Mouse (Mus musculus): Measurements from ENCODE around the gene Akr1a1. TPM values are rescaled to one million over a fixed set of nuclear protein-coding genes. Genes with fewer than 3 reads are reported as not detected.

Akr1a1 gene
- total RNA-seq, 1 experiment, result 262 TPM

GRCm38 (mm10) chr4:116692146-116692545, 40.7 kb upstream of the Akr1a1 start:
- H3K36me3 ChIP-seq (ENCODE audit: control insufficient read depth, insufficient read depth, low read length, poor library complexity, severe bottlenecking), result peaks cover 69% of the 10 kb centered on the region
- peaks cover 2 to 3% of the 10 kb centered on the region in 2 experiments; a peak in 1 of 4 replicates for H3K4me1 ChIP-seq (ENCODE audit: control insufficient read depth in 2 of 2, insufficient read depth in 2 of 2, low read length in 2 of 2, poor library complexity in 1 of 2)
- in situ Hi-C loops (cut with MboI; ENCODE audit: low sequenced_read_pairs in 2 of 2, unreplicated experiment in 2 of 2), result no loop called here
- no peak overlapping the region for H3K4me3 ChIP-seq (ENCODE audit: insufficient read depth in 1 of 2, low read depth in 1 of 2, low read length in 2 of 2, poor library complexity in 1 of 2, severe bottlenecking in 1 of 2)
- no peak overlapping the region for H3K9ac ChIP-seq (ENCODE audit: insufficient read depth, low read depth, low read length, poor library complexity, severe bottlenecking)
- DNase-seq (ENCODE audit: low read depth, low spot score), result no peak
- H3K27ac ChIP-seq (ENCODE audit: insufficient read depth, low read depth, low read length, poor library complexity, severe bottlenecking), result no peak overlapping the region
- no peaks in the 10 kb centered on the region for H3K9me3 ChIP-seq (ENCODE audit: control insufficient read depth, insufficient read depth, low read depth, low read length)
- no peak for TF ChIP-seq ZC3H11A (IDR thresholded peaks at IDR 0.05; ENCODE audit: borderline replicate concordance, low read depth, low read length)
- TF ChIP-seq ZNF384 (IDR thresholded peaks at IDR 0.05; ENCODE audit: low read depth, low read length), result no peak
- no peak for TF ChIP-seq HCFC1 (IDR thresholded peaks at IDR 0.05; ENCODE audit: borderline replicate concordance, insufficient read depth, low read length)
- no peak for TF ChIP-seq CHD2 (IDR thresholded peaks at IDR 0.05; ENCODE audit: low read depth, low read length)
- TF ChIP-seq MAFK (IDR thresholded peaks at IDR 0.05; ENCODE audit: insufficient read depth, low read depth, low read length), result no peak

- Histone ChIP-seq H3K4me3 (ENCODE audit: insufficient read depth in 1 of 2, low read depth in 1 of 2, low read length in 2 of 2, poor library complexity in 1 of 2, severe bottlenecking in 1 of 2) (peak overlapping the region in 1 of 2 experiments; percentile 42; a peak in 1 of 4 replicates), H3K9ac (ENCODE audit: insufficient read depth, low read depth, low read length, poor library complexity, severe bottlenecking) (no peak overlapping the region), H3K27ac (ENCODE audit: insufficient read depth, low read depth, low read length, poor library complexity, severe bottlenecking) (no peak overlapping the region), H3K4me1 (ENCODE audit: control insufficient read depth in 2 of 2, insufficient read depth in 2 of 2, low read length in 2 of 2, poor library complexity in 1 of 2) (peaks cover 2 to 3% of the 10 kb centered on the region in 2 experiments; a peak in 2 of 4 replicates), H3K36me3 (ENCODE audit: control insufficient read depth, insufficient read depth, low read length, poor library complexity, severe bottlenecking) (peaks cover 58% of the 10 kb centered on the region), H3K9me3 (ENCODE audit: control insufficient read depth, insufficient read depth, low read depth, low read length) (no peaks in the 10 kb centered on the region)
- DNase-seq (ENCODE audit: low read depth, low spot score), result no peak
- TF ChIP-seq MAFK (IDR thresholded peaks at IDR 0.05; ENCODE audit: insufficient read depth, low read depth, low read length) (no peak), ZC3H11A (IDR thresholded peaks at IDR 0.05; ENCODE audit: borderline replicate concordance, low read depth, low read length) (no peak), HCFC1 (IDR thresholded peaks at IDR 0.05; ENCODE audit: borderline replicate concordance, insufficient read depth, low read length) (no peak), ZNF384 (IDR thresholded peaks at IDR 0.05; ENCODE audit: low read depth, low read length) (no peak), CHD2 (IDR thresholded peaks at IDR 0.05; ENCODE audit: low read depth, low read length) (no peak)
- in situ Hi-C loops (cut with MboI; ENCODE audit: low sequenced_read_pairs in 2 of 2, unreplicated experiment in 2 of 2), result no loop called here
Measured at GRCm38 (mm10) chr4:116689309-116689876, 37.9 kb upstream of the Akr1a1 start.

- Histone ChIP-seq H3K36me3 (ENCODE audit: control insufficient read depth, insufficient read depth, low read length, poor library complexity, severe bottlenecking) (peaks cover 39% of the 10 kb centered on the region), H3K9ac (ENCODE audit: insufficient read depth, low read depth, low read length, poor library complexity, severe bottlenecking) (peak overlapping the region; percentile 99; the same call in 1 of the 2 replicates), H3K4me3 (ENCODE audit: insufficient read depth in 1 of 2, low read depth in 1 of 2, low read length in 2 of 2, poor library complexity in 1 of 2, severe bottlenecking in 1 of 2) (peak overlapping the region; percentile 74 to 96), H3K4me1 (ENCODE audit: control insufficient read depth in 2 of 2, insufficient read depth in 2 of 2, low read length in 2 of 2, poor library complexity in 1 of 2) (peaks cover 3 to 6% of the 10 kb centered on the region in 2 experiments; a peak in 3 of 4 replicates), H3K9me3 (ENCODE audit: control insufficient read depth, insufficient read depth, low read depth, low read length) (no peaks in the 10 kb centered on the region), H3K27ac (ENCODE audit: insufficient read depth, low read depth, low read length, poor library complexity, severe bottlenecking) (no peak overlapping the region)
- TF ChIP-seq ZNF384 (IDR thresholded peaks at IDR 0.05; ENCODE audit: low read depth, low read length) (no peak), ZC3H11A (IDR thresholded peaks at IDR 0.05; ENCODE audit: borderline replicate concordance, low read depth, low read length) (no peak), HCFC1 (IDR thresholded peaks at IDR 0.05; ENCODE audit: borderline replicate concordance, insufficient read depth, low read length) (no peak), CHD2 (IDR thresholded peaks at IDR 0.05; ENCODE audit: low read depth, low read length) (no peak), MAFK (IDR thresholded peaks at IDR 0.05; ENCODE audit: insufficient read depth, low read depth, low read length) (no peak)
- no peak for DNase-seq (ENCODE audit: low read depth, low spot score)
- in situ Hi-C loops (cut with MboI; ENCODE audit: low sequenced_read_pairs in 2 of 2, unreplicated experiment in 2 of 2), result no loop called here
Measured at GRCm38 (mm10) chr4:116687041-116687440, 35.6 kb upstream of the Akr1a1 start.

GRCm38 (mm10) chr4:116685402-116686061, 34.1 kb upstream of the Akr1a1 start, which contains the start of gene Prdx1:
Gene Prdx1, plus strand, starts transcription at chr4:116685544.
- in situ Hi-C loops (cut with MboI; ENCODE audit: low sequenced_read_pairs in 2 of 2, unreplicated experiment in 2 of 2), result no loop called here
- Histone ChIP-seq H3K4me3 (ENCODE audit: insufficient read depth in 1 of 2, low read depth in 1 of 2, low read length in 2 of 2, poor library complexity in 1 of 2, severe bottlenecking in 1 of 2) (peak within 1 kb of the TSS; percentile 74 to 96), H3K4me1 (ENCODE audit: control insufficient read depth in 2 of 2, insufficient read depth in 2 of 2, low read length in 2 of 2, poor library complexity in 1 of 2) (peaks cover 3 to 5% of the 10 kb centered on the region in 2 experiments; a peak in 3 of 4 replicates), H3K9ac (ENCODE audit: insufficient read depth, low read depth, low read length, poor library complexity, severe bottlenecking) (peak within 1 kb of the TSS; percentile 99), H3K36me3 (ENCODE audit: control insufficient read depth, insufficient read depth, low read length, poor library complexity, severe bottlenecking) (peaks cover 28% of the 10 kb centered on the region), H3K9me3 (ENCODE audit: control insufficient read depth, insufficient read depth, low read depth, low read length) (no peaks in the 10 kb centered on the region), H3K27ac (ENCODE audit: insufficient read depth, low read depth, low read length, poor library complexity, severe bottlenecking) (peak within 1 kb of the TSS; percentile 99)
- TF ChIP-seq ZNF384 (IDR thresholded peaks at IDR 0.05; ENCODE audit: low read depth, low read length) (no peak), CHD2 (IDR thresholded peaks at IDR 0.05; ENCODE audit: low read depth, low read length) (peak; percentile 99), HCFC1 (IDR thresholded peaks at IDR 0.05; ENCODE audit: borderline replicate concordance, insufficient read depth, low read length) (peak; percentile 62; the same call in 1 of the 2 replicates), MAFK (IDR thresholded peaks at IDR 0.05; ENCODE audit: insufficient read depth, low read depth, low read length) (peak; percentile 99), ZC3H11A (IDR thresholded peaks at IDR 0.05; ENCODE audit: borderline replicate concordance, low read depth, low read length) (no peak)
- DNase-seq (ENCODE audit: low read depth, low spot score), result peak; percentile 92

Data from ES-E14 (cell line).